Mouse (Mus musculus): ENCODE measurements around the gene Armh1.

DNA sequence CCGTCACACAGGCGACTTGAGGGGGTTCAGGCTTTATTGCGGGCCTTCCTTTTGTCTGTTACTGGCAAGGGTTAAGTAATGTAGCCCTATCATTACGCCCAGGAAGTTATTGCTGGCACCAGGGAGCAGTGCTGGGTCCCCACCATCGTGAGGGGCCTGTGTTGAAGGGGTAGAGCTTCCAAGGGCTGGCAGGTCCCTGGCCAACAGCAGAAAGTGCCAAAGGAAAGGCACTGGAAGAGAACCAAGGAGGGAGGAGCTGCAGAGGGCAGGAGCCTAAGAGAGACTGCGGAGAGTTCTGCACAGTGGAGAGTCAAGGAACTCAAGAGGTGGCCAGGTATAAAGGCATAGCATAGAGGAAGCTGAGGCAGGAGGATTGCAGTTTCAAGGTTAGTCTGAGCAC is 2.7 kb upstream of the Armh1 start:
- TF ChIP-seq CTCF (conservative IDR thresholded peaks at IDR 0.05; ENCODE audit: insufficient read depth, insufficient read length, low read depth, low read length), result no peak
- TF ChIP-seq POLR2A (IDR thresholded peaks at IDR 0.05; ENCODE audit: low read depth, low read length), result no peak

All from kidney, adult 2 months (tissue).